Mouse (Mus musculus): Measurements from ENCODE around the gene Tatdn2.

The Tatdn2 gene

GRCm38 (mm10) chr6:113672029-113672428 is 24.8 kb upstream of the Tatdn2 start:
- in situ Hi-C loops (cut with MseI, MboI), result loop anchor here in 1 of 2 experiments (5.0 kb wide), 1 partner anchor 35 kb away; the partner anchor contains the start of gene Irak2

- in situ Hi-C loops (cut with MseI, MboI), result loop anchor here in 1 of 2 experiments (5.0 kb wide), 1 partner anchor 36 kb away; the partner anchor contains the start of gene Irak2
Observed at GRCm38 (mm10) chr6:113672989-113673388, 23.9 kb upstream of the Tatdn2 start.

- in situ Hi-C loops (cut with MseI, MboI), result loop anchor here in 1 of 2 experiments (5.0 kb wide), 1 partner anchor 33 kb away; no protein-coding TSS in a partner anchor
Observed at GRCm38 (mm10) chr6:113675234-113675633, 21.6 kb upstream of the Tatdn2 start.

GRCm38 (mm10) chr6:113675991-113676390 is 20.9 kb upstream of the Tatdn2 start:
- in situ Hi-C loops (cut with MseI, MboI), result loop anchor here in 1 of 2 experiments (5.0 kb wide), 1 partner anchor 34 kb away; no protein-coding TSS in a partner anchor

- in situ Hi-C loops (cut with MseI, MboI), result loop anchor here in 1 of 2 experiments (5.0 kb wide), 1 partner anchor 35 kb away; no protein-coding TSS in a partner anchor
Observed at GRCm38 (mm10) chr6:113677070-113677734, 19.6 kb upstream of the Tatdn2 start.

- in situ Hi-C loops (cut with MseI, MboI), result loop anchor here in 1 of 2 experiments (5.0 kb wide), 1 partner anchor 36 kb away; no protein-coding TSS in a partner anchor
Observed at GRCm38 (mm10) chr6:113678246-113679012, 18.4 kb upstream of the Tatdn2 start.

- in situ Hi-C loops (cut with MseI, MboI), result loop anchor here in 1 of 2 experiments (5.0 kb wide), 1 partner anchor 38 kb away; no protein-coding TSS in a partner anchor
Observed at GRCm38 (mm10) chr6:113679993-113680566, 16.8 kb upstream of the Tatdn2 start.

- in situ Hi-C loops (cut with MseI, MboI), result no loop called here
Observed at GRCm38 (mm10) chr6:113681271-113681670, 15.6 kb upstream of the Tatdn2 start.

- in situ Hi-C loops (cut with MseI, MboI), result no loop called here
Observed at GRCm38 (mm10) chr6:113683081-113683825, 13.6 kb upstream of the Tatdn2 start.

- in situ Hi-C loops (cut with MseI, MboI), result no loop called here
Observed at GRCm38 (mm10) chr6:113686551-113687125, 10.2 kb upstream of the Tatdn2 start.

- in situ Hi-C loops (cut with MseI, MboI), result no loop called here
Observed at GRCm38 (mm10) chr6:113690008-113690399, 6.8 kb upstream of the Tatdn2 start.

- in situ Hi-C loops (cut with MseI, MboI), result no loop called here
Observed at GRCm38 (mm10) chr6:113690400-113691083, 6.3 kb upstream of the Tatdn2 start.

- in situ Hi-C loops (cut with MseI, MboI), result no loop called here
Observed at GRCm38 (mm10) chr6:113691084-113691462, 5.8 kb upstream of the Tatdn2 start.

- in situ Hi-C loops (cut with MseI, MboI), result no loop called here
Observed at GRCm38 (mm10) chr6:113692661-113693133, 4.2 kb upstream of the Tatdn2 start.

GRCm38 (mm10) chr6:113693377-113693776 is 3.5 kb upstream of the Tatdn2 start:
- in situ Hi-C loops (cut with MseI, MboI), result no loop called here

- in situ Hi-C loops (cut with MseI, MboI), result no loop called here
Observed at GRCm38 (mm10) chr6:113695203-113695602, 1.6 kb upstream of the Tatdn2 start.

GRCm38 (mm10) chr6:113695766-113696355 is 989 bp upstream of the Tatdn2 start:
- in situ Hi-C loops (cut with MseI, MboI), result no loop called here

- in situ Hi-C loops (cut with MseI, MboI), result no loop called here
Observed at GRCm38 (mm10) chr6:113697222-113698205, 664 bp downstream of the Tatdn2 start.

GRCm38 (mm10) chr6:113712718-113713117 is 15.9 kb downstream of the Tatdn2 start:
- in situ Hi-C loops (cut with MseI, MboI), result no loop called here

Data from mouse trophoblast stem cell (cell line).